Mouse (Mus musculus): ENCODE data around the gene Man1c1.

Man1c1 gene

GRCm38 (mm10) chr4:134579620-134580019 lies 124.5 kb downstream of the Man1c1 start:
- DNase-seq (ENCODE audit: low read depth, low spot score), result no peak

GRCm38 (mm10) chr4:134579212-134579611 lies 124.9 kb downstream of the Man1c1 start:
- DNase-seq (ENCODE audit: low read depth, low spot score), result no peak

- no peak for DNase-seq (ENCODE audit: low read depth, low spot score)
Measured at GRCm38 (mm10) chr4:134578407-134578806, 125.7 kb downstream of the Man1c1 start.

- DNase-seq (ENCODE audit: low read depth, low spot score), result no peak
Measured at GRCm38 (mm10) chr4:134577281-134577680, 126.8 kb downstream of the Man1c1 start.

- DNase-seq (ENCODE audit: low read depth, low spot score), result no peak
Measured at GRCm38 (mm10) chr4:134575486-134575885, 128.6 kb downstream of the Man1c1 start.

- DNase-seq (ENCODE audit: low read depth, low spot score), result no peak
Measured at GRCm38 (mm10) chr4:134572449-134573300, 131.4 kb downstream of the Man1c1 start.

- no peak for DNase-seq (ENCODE audit: low read depth, low spot score)
Measured at GRCm38 (mm10) chr4:134570704-134571451, 133.2 kb downstream of the Man1c1 start.

- DNase-seq (ENCODE audit: low read depth, low spot score), result no peak
Measured at GRCm38 (mm10) chr4:134569831-134570230, 134.3 kb downstream of the Man1c1 start.

GRCm38 (mm10) chr4:134569205-134569604 lies 134.9 kb downstream of the Man1c1 start:
- no peak for DNase-seq (ENCODE audit: low read depth, low spot score)

- DNase-seq (ENCODE audit: low read depth, low spot score), result no peak
Measured at GRCm38 (mm10) chr4:134567377-134568226, 136.5 kb downstream of the Man1c1 start.

- DNase-seq (ENCODE audit: low read depth, low spot score), result no peak
Measured at GRCm38 (mm10) chr4:134564093-134564492, 140.0 kb downstream of the Man1c1 start.

- DNase-seq (ENCODE audit: low read depth, low spot score), result no peak
Measured at GRCm38 (mm10) chr4:134563624-134564023, 140.5 kb downstream of the Man1c1 start.

- DNase-seq (ENCODE audit: low read depth, low spot score), result no peak
Measured at GRCm38 (mm10) chr4:134562014-134562413, 142.1 kb downstream of the Man1c1 start.

GRCm38 (mm10) chr4:134560699-134561098 lies 143.4 kb downstream of the Man1c1 start:
- no peak for DNase-seq (ENCODE audit: low read depth, low spot score)

GRCm38 (mm10) chr4:134559154-134559553 lies 144.9 kb downstream of the Man1c1 start:
- no peak for DNase-seq (ENCODE audit: low read depth, low spot score)

- no peak for DNase-seq (ENCODE audit: low read depth, low spot score)
Measured at GRCm38 (mm10) chr4:134558570-134559113, 145.4 kb downstream of the Man1c1 start.

- DNase-seq (ENCODE audit: low read depth, low spot score), result no peak
Measured at GRCm38 (mm10) chr4:134557626-134558249, 146.4 kb downstream of the Man1c1 start.

GRCm38 (mm10) chr4:134555956-134556580 lies 148.0 kb downstream of the Man1c1 start:
- DNase-seq (ENCODE audit: low read depth, low spot score), result no peak

GRCm38 (mm10) chr4:134553631-134554030 lies 150.5 kb downstream of the Man1c1 start:
- no peak for DNase-seq (ENCODE audit: low read depth, low spot score)

- DNase-seq (ENCODE audit: low read depth, low spot score), result no peak
Measured at GRCm38 (mm10) chr4:134551494-134552316, 152.4 kb downstream of the Man1c1 start, which contains the start of gene Selenon. Gene Selenon, minus strand, starts transcription at chr4:134552166.

All from embryo, embryonic 11.5 days (tissue).